Mouse (Mus musculus) heart, adult 2 months (tissue): ENCODE data around the gene Adgb.

Experiments used
- CTCF ChIP-seq: fragments of 200-600 bp; IDR thresholded peaks from 2 replicates; pipeline ENCODE4 v1.8.1; 2022; ENCODE audit warnings: antibody characterized with exemption, mild to moderate bottlenecking, moderate library complexity
- EP300 ChIP-seq: fragments of 200-500 bp; IDR thresholded peaks from 2 replicates; pipeline ENCODE4 v1.6.1; 2011; ENCODE audit warnings: low read depth, low read length, control low read depth; ENCODE audit not compliant: insufficient read depth
- POLR2A ChIP-seq: fragments of 200-500 bp; IDR thresholded peaks from 2 replicates; pipeline ENCODE4 v1.6.1; 2011; ENCODE audit warnings: mild to moderate bottlenecking, low read depth, low read length, control low read depth; ENCODE audit not compliant: insufficient read depth

DNA sequence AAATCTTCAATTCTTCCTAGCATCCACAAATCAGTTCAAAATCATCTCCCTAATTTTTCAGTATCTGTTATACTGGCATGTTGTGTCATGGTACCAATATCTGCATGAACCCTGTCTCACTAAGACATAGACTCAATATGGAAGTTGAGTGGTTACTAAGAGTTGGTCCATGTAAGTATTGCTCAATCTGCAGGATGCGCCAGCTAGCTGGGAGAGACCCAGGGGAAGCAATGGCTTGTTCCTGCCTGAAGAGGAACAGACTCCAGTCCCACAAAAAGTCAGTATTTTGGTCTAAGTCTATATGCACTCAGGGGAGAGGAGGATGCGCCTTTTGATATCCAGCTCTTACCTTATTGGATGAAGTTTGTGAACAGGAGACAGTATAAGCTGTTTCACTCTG is 47.7 kb downstream of the Adgb start:
- TF ChIP-seq EP300 (no peak), POLR2A (no peak), CTCF (no peak)
